Mouse (Mus musculus) heart, adult 2 months (tissue): ENCODE measurements around the gene Ppp1r14b.

ENCODE experiments used
- CTCF ChIP-seq: fragments of 200-600 bp; IDR thresholded peaks from 2 replicates; pipeline ENCODE4 v1.8.1; 2022; ENCODE audit warnings: antibody characterized with exemption, mild to moderate bottlenecking, moderate library complexity
- POLR2A ChIP-seq: fragments of 200-500 bp; IDR thresholded peaks from 2 replicates; pipeline ENCODE4 v1.6.1; 2011; ENCODE audit warnings: mild to moderate bottlenecking, low read depth, low read length, control low read depth; ENCODE audit not compliant: insufficient read depth

DNA sequence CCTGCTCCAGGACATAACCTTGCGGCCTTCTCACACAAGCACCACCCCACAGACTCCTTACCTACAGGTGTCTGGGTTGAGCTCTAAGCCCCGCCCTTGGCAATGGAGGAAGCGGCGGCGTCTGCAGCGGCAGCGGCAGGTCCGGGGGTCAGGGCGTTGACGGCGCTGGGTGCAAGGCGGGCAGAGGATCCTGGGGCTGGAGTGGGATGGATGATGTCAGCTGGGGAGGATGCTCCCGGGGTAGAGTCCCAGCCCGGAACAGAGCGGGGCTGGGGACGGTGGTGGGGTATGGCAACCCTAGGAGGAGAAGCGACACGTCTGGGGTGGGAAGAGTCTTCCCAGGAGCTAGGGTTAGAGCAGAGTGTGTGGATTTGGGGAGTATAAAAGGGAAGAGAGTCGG, 10.5 kb downstream of the Ppp1r14b start:
- TF ChIP-seq CTCF (no peak), POLR2A (no peak)
